Mouse (Mus musculus): Measurements from ENCODE around the gene St6galnac3. TPM values are rescaled to one million over a fixed set of nuclear protein-coding genes. Genes with fewer than 3 reads are reported as not detected.

The St6galnac3 gene
- polyA plus RNA-seq, 1 experiment, result 2.5 TPM

DNA sequence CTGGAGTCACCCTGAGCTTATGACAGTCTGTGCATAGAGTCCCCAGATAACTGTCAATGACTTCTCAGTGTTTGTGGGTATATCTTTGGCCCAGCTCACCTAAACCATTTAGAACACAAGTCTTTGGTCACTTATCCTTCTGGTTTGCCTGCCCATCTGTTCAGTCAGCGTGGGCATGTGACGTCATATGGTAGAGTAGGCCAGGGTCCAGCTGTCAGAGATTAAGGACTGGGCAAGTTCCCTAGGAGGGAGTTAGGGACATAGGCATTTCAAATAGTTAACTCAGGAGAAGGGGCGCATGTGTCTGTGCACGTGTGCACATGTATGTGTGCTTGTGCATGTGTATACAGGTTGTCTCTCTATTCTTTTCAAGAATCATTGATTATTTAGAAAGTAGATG lies 554.8 kb downstream of the St6galnac3 start:
- Histone ChIP-seq H3K27ac (ENCODE audit: insufficient read depth, low read length) (no peak overlapping the region), H3K4me3 (ENCODE audit: insufficient read depth, low read length) (no peak overlapping the region), H3K4me1 (ENCODE audit: control insufficient read depth, insufficient read depth, low read length) (no peaks in the 10 kb centered on the region)
- no peak for TF ChIP-seq POLR2A (IDR thresholded peaks at IDR 0.05; ENCODE audit: low read depth, low read length)
- TF ChIP-seq CTCF (IDR thresholded peaks at IDR 0.05; ENCODE audit: borderline replicate concordance, insufficient read depth, low read length), result no peak

- no peak for TF ChIP-seq POLR2A (IDR thresholded peaks at IDR 0.05; ENCODE audit: low read depth, low read length)
- TF ChIP-seq CTCF (IDR thresholded peaks at IDR 0.05; ENCODE audit: borderline replicate concordance, insufficient read depth, low read length), result no peak
- H3K4me3 ChIP-seq (ENCODE audit: insufficient read depth, low read length), result no peak overlapping the region
Observed at GRCm38 (mm10) chr3:153169744-153170143, 555.2 kb downstream of the St6galnac3 start.

DNA sequence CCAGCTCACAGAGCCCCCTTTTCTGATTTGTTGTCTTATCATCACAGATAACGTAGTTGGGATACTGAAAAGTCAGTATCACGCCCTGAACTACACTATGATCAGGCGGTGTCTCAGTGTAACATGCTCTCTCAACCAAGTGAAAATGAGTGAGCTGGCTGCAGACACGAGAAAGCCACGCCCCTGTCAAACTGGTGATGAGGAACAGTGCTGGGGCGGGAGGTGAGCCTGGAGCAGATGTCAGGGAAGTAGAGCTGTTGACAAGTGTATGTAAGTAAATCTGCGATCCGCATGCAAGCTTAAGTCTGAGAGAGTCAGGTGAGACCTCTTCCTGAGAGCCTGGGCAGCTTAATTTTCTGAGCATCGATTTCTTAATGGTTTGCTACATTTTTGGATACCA lies 563.3 kb downstream of the St6galnac3 start:
- no peaks in the 10 kb centered on the region for H3K4me1 ChIP-seq (ENCODE audit: control insufficient read depth, insufficient read depth, low read length)
- TF ChIP-seq CTCF (IDR thresholded peaks at IDR 0.05; ENCODE audit: borderline replicate concordance, insufficient read depth, low read length) (no peak), POLR2A (IDR thresholded peaks at IDR 0.05; ENCODE audit: low read depth, low read length) (no peak)
- no peak overlapping the region for H3K4me3 ChIP-seq (ENCODE audit: insufficient read depth, low read length)
- H3K27ac ChIP-seq (ENCODE audit: insufficient read depth, low read length), result no peak overlapping the region

More at GRCm38 (mm10) chr3:153169744-153170143, 555.2 kb downstream of the St6galnac3 start:
- no peaks in the 10 kb centered on the region for H3K4me1 ChIP-seq (ENCODE audit: control insufficient read depth, insufficient read depth, low read length)
- no peak overlapping the region for H3K27ac ChIP-seq (ENCODE audit: insufficient read depth, low read length)

DNA sequence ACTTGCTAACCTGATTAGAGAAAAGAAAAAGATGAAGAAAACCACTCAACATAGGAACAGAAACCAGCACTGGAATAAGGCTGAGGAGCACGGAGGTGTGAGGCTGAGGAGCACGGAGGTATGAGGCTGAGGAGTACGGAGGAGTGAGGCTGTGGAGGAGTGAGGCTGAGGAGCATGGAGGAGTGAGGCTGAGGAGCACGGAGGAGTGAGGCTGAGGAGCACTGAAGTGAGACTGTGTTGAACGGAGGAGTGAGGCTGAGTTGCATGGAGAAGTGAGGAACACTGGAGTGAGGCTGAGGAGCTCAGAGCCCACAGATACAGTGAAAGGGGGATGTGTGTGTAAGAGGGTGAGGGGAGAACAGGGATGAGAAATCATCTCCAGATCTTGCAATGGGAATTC lies 564.3 kb downstream of the St6galnac3 start:
- Histone ChIP-seq H3K27ac (ENCODE audit: insufficient read depth, low read length) (no peak overlapping the region), H3K4me3 (ENCODE audit: insufficient read depth, low read length) (no peak overlapping the region), H3K4me1 (ENCODE audit: control insufficient read depth, insufficient read depth, low read length) (no peaks in the 10 kb centered on the region)
- TF ChIP-seq CTCF (IDR thresholded peaks at IDR 0.05; ENCODE audit: borderline replicate concordance, insufficient read depth, low read length) (no peak), POLR2A (IDR thresholded peaks at IDR 0.05; ENCODE audit: low read depth, low read length) (no peak)

GRCm38 (mm10) chr3:153148887-153149286 lies 576.1 kb downstream of the St6galnac3 start:
- TF ChIP-seq CTCF (IDR thresholded peaks at IDR 0.05; ENCODE audit: borderline replicate concordance, insufficient read depth, low read length) (no peak), POLR2A (IDR thresholded peaks at IDR 0.05; ENCODE audit: low read depth, low read length) (no peak)
- Histone ChIP-seq H3K4me1 (ENCODE audit: control insufficient read depth, insufficient read depth, low read length) (no peaks in the 10 kb centered on the region), H3K27ac (ENCODE audit: insufficient read depth, low read length) (no peak overlapping the region), H3K4me3 (ENCODE audit: insufficient read depth, low read length) (no peak overlapping the region)

Other genes starting within 250 kb of the St6galnac3 start
- gene Asb17, start 119.0 kb upstream of the St6galnac3 start, polyA plus RNA-seq (2011; ENCODE audit: insufficient read length, low read depth, missing spikeins), result not detected in 2 replicates
- gene Msh4, start 181.0 kb upstream of the St6galnac3 start, polyA plus RNA-seq (2011; ENCODE audit: insufficient read length, low read depth, missing spikeins), result 0.27 and 0.32 TPM in 2 replicates
- 66.8 and 71.9 TPM in 2 replicates for gene Rabggtb, start 187.8 kb upstream of the St6galnac3 start, polyA plus RNA-seq (2011; ENCODE audit: insufficient read length, low read depth, missing spikeins)
- gene Acadm, start 219.5 kb upstream of the St6galnac3 start, polyA plus RNA-seq (2011; ENCODE audit: insufficient read length, low read depth, missing spikeins), result 54.6 and 62.2 TPM in 2 replicates
- 0.13 and 0.35 TPM in 2 replicates for gene Slc44a5, start 248.3 kb upstream of the St6galnac3 start, polyA plus RNA-seq (2011; ENCODE audit: insufficient read length, low read depth, missing spikeins)

Data from embryonic fibroblast, embryonic 13.5 days (primary cell).